Mouse (Mus musculus) activated CD4-positive, CD25-positive, alpha-beta regulatory T cell, adult 9 weeks (primary cell): ENCODE results near the gene Taf1. TPM values are rescaled to one million over a fixed set of nuclear protein-coding genes. Genes with fewer than 3 reads are reported as not detected.

Experiments
- polyA plus RNA-seq: library from polyadenylated mRNA; unstranded; fragments of 100-300 nt; shearing (Covaris generic); gene quantifications from one replicate; pipeline ENCODE4 v1.2.1, GENCODE M21; 2017

The Taf1 gene
- 35.2 TPM for polyA plus RNA-seq

DNA sequence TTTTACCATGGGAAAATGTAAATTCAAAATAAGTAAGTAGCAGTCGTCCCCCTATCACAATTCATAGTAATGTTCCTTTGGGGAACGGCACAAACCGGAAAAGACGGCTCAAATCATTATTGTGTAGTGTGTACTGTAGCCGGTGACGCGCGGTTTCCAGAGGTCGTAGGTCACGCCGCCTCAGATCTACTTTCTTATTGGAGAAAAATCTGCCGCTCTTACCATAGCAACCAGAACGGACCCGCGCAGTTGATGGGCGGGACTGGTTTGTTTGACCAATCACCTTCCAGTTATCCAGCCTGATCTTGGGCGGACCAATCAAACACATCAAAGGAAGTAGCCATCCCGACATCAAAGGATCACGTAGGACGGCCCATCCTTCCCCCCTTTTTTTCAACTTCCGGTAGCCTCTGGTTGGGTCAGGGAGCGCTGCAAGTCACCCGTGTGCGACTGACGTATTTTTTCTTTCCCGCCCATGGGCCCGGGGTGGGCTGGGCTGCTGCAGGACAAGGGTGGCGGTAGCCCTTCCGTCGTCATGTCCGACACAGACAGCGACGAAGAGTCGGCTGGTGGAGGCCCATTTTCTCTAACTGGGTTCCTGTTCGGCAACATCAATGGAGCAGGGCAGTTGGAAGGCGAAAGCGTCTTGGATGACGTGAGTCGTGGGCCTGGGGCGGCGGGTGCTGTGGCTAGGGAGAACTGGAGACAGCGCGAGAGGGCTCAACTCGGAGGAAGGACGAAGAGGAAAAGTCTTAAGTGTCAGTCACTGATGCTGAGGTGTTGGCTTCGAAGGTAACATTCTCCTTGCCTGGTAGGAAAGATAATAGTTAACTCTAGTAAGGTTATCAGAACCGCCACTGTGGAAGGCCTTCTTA lies at the start of gene Taf1:
Gene Taf1, plus strand, starts transcription at position 388 of the 875 bp plus-strand sequence.

DNA sequence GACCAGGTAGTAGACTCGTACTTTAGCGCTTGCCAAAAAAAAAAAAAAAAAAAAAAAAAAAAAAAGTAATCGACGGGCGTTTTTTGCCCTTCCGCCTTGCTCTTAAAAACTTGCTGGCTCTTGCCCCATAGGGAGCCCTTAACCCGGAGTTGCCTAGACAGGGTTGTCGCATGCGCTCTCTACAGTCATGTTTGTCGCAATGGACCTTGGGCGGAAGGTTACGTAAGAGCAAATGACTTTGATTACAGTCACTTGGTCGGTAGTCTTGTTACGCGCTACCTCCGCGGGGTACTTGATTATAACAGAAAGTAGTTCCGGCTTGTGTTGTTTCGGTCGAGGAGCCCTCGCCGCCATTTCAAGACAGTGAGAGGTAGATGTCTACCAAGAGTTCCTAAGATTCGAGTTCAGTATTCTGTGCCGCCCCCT lies 107.2 kb downstream of the Taf1 start, which contains the start of gene Ogt:
Gene Ogt, plus strand, starts transcription at position 320 of the 426 bp plus-strand sequence.

Other genes with a start within 250 kb of the Taf1 start
- not detected for gene Nlgn3, start 233.6 kb upstream of the Taf1 start, polyA plus RNA-seq
- gene Gjb1, start 156.4 kb upstream of the Taf1 start, polyA plus RNA-seq = not detected
- gene Zmym3, start 111.9 kb upstream of the Taf1 start, polyA plus RNA-seq = 19.1 TPM
- gene Nono, start 103.4 kb upstream of the Taf1 start, polyA plus RNA-seq = 329 TPM
- gene Itgb1bp2, start 83.6 kb upstream of the Taf1 start, polyA plus RNA-seq = 1.1 TPM
- 393 TPM for gene Ogt, start 107.3 kb downstream of the Taf1 start, polyA plus RNA-seq
- 260 TPM for gene Cxcr3, start 201.5 kb downstream of the Taf1 start, polyA plus RNA-seq